Mouse (Mus musculus) thymus, adult 2 months (tissue): Measurements from ENCODE around the gene Cox19.

ENCODE experiments used
- CTCF ChIP-seq: fragments of 200-500 bp; IDR thresholded peaks from 2 replicates; pipeline ENCODE4 v1.5.1; 2012; ENCODE audit warnings: mild to moderate bottlenecking, control low read depth, low read length, moderate library complexity, borderline replicate concordance; ENCODE audit not compliant: control insufficient read depth, poor library complexity, insufficient read depth; ENCODE audit errors: extremely low read depth
- POLR2A ChIP-seq: fragments of 200-500 bp; IDR thresholded peaks from 2 replicates; pipeline ENCODE4 v1.6.1; 2012; ENCODE audit warnings: mild to moderate bottlenecking, low read length, control low read depth, moderate library complexity; ENCODE audit not compliant: control insufficient read depth, poor library complexity, insufficient read depth; ENCODE audit errors: extremely low read depth

- TF ChIP-seq CTCF (no peak), POLR2A (no peak)
These were observed 62.6 kb downstream of the Cox19 start for GRCm38 (mm10) chr5:139288591-139288990.
